Mouse (Mus musculus) ES-Bruce4 (cell line): ENCODE results near the gene Capn12. TPM values are rescaled to one million over a fixed set of nuclear protein-coding genes. Genes with fewer than 3 reads are reported as not detected.

Experiments used
- H3K27ac ChIP-seq: 2 replicates; pipeline ENCODE4 v1.5.1; 2012; ENCODE audit warnings: low read length, inconsistent platforms; ENCODE audit not compliant: insufficient read depth
- H3K27me3 ChIP-seq: 2 replicates; pipeline ENCODE4 v1.6.1; 2012; ENCODE audit warnings: mild to moderate bottlenecking, low read length, inconsistent platforms; ENCODE audit not compliant: control insufficient read depth, poor library complexity, insufficient read depth, severe bottlenecking
- H3K36me3 ChIP-seq: 2 replicates; pipeline ENCODE4 v1.6.1; 2012; ENCODE audit warnings: inconsistent platforms, mild to moderate bottlenecking, low read length, moderate library complexity; ENCODE audit not compliant: control insufficient read depth, poor library complexity, insufficient read depth, severe bottlenecking
- H3K4me1 ChIP-seq: one replicate; pipeline ENCODE4 v1.8.1; 2011; ENCODE audit warnings: low read length; ENCODE audit not compliant: control insufficient read depth, insufficient read depth
- H3K4me3 ChIP-seq: 2 replicates; pipeline ENCODE4 v1.5.1; 2011; ENCODE audit warnings: low read depth, mild to moderate bottlenecking, low read length
- H3K9ac ChIP-seq: 2 replicates; pipeline ENCODE4 v1.6.1; 2012; ENCODE audit warnings: low read depth, mild to moderate bottlenecking, inconsistent platforms; ENCODE audit not compliant: poor library complexity, severe bottlenecking
- H3K9me3 ChIP-seq: replicated peaks from 2 replicates; pipeline ENCODE4 v1.6.1; 2012; ENCODE audit warnings: mild to moderate bottlenecking, low read length, inconsistent platforms; ENCODE audit not compliant: control insufficient read depth, poor library complexity, insufficient read depth, severe bottlenecking
- CTCF ChIP-seq: IDR thresholded peaks from one replicate; pipeline ENCODE4 v1.8.1; 2011; ENCODE audit warnings: low read depth, low read length
- EP300 ChIP-seq: IDR thresholded peaks from 2 replicates; pipeline ENCODE4 v1.6.1; 2011; ENCODE audit warnings: low read depth, low read length; ENCODE audit not compliant: insufficient read depth
- POLR2A ChIP-seq: IDR thresholded peaks from one replicate; pipeline ENCODE4 v1.8.1; 2011; ENCODE audit warnings: low read length; ENCODE audit not compliant: insufficient read depth
- polyA plus RNA-seq: library from polyadenylated mRNA; stranded (reverse); fragments of >200 nt; gene quantifications from 2 replicates; pipeline ENCODE4 v1.2.4, GENCODE M21; 2011; ENCODE audit warnings: low read depth; ENCODE audit not compliant: missing spikeins, insufficient read depth, insufficient read length

The Capn12 gene
- polyA plus RNA-seq, 1 experiment: 0.33 TPM

DNA sequence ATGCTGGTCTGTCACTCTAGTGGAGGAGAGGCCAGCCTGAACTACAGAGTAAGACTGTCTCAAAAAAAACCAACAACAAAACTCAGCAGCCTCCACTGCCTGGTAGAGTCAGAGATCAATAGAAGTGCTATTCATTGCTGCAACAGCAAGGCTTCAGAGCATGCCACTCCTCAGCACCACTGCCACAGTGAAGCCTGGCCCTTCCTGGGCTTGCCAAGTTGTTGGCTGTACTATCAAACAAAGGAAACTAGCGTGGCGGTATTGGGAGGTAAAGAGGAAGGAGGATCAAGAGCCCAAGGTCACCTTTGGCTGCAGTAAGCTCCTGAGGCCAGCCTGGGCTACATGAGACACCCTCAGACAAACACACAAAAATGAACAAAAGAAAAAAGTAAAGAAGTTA, 45.0 kb downstream of the Capn12 start:
- Histone ChIP-seq H3K27me3 (no peaks in the 10 kb centered on the region), H3K9me3 (no peaks in the 10 kb centered on the region), H3K4me1 (peaks cover 18% of the 10 kb centered on the region), H3K9ac (no peak overlapping the region), H3K27ac (no peak overlapping the region), H3K4me3 (no peak overlapping the region), H3K36me3 (no peaks in the 10 kb centered on the region)
- TF ChIP-seq POLR2A (no peak), CTCF (no peak), EP300 (no peak)

DNA sequence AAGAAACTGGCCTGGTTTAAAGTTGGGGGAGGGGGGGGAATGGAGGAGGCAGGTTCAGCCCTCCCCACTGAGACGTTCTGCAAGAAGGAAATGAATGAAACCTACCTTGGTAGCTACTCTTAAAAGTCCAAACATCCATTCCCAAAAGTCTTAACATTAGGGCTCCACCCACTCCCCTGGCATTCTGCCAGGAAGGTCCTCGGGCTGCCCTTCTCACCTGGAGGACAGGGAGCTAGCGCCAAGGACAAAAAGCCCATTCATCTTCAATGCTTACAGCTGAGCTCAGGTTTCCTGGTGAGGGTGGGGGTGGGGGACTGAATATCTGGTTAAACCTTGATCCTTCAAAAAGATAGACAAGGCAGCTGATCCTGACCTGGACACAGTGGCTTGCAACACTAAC, 48.2 kb downstream of the Capn12 start:
- Histone ChIP-seq H3K4me1 (peaks cover 24% of the 10 kb centered on the region), H3K27ac (peak overlapping the region; percentile 78), H3K4me3 (no peak overlapping the region), H3K9me3 (no peaks in the 10 kb centered on the region), H3K27me3 (no peaks in the 10 kb centered on the region), H3K36me3 (no peaks in the 10 kb centered on the region; the same call in 1 of the 2 replicates), H3K9ac (no peak overlapping the region)
- no peak for TF ChIP-seq CTCF
- TF ChIP-seq EP300: peak; percentile 85

- H3K27ac ChIP-seq: peak overlapping the region; percentile 78
- H3K4me1 ChIP-seq: peaks cover 22% of the 10 kb centered on the region
- no peaks in the 10 kb centered on the region for H3K9me3 ChIP-seq
- H3K27me3 ChIP-seq: no peaks in the 10 kb centered on the region
- no peak overlapping the region for H3K4me3 ChIP-seq
- no peaks in the 10 kb centered on the region; the same call in 1 of the 2 replicates for H3K36me3 ChIP-seq
- H3K9ac ChIP-seq: peak overlapping the region; percentile 10; the same call in 1 of the 2 replicates
- no peak for TF ChIP-seq POLR2A
- TF ChIP-seq CTCF: no peak
- TF ChIP-seq EP300: no peak
Measured at GRCm38 (mm10) chr7:28930320-28931031, 49.3 kb downstream of the Capn12 start.

DNA sequence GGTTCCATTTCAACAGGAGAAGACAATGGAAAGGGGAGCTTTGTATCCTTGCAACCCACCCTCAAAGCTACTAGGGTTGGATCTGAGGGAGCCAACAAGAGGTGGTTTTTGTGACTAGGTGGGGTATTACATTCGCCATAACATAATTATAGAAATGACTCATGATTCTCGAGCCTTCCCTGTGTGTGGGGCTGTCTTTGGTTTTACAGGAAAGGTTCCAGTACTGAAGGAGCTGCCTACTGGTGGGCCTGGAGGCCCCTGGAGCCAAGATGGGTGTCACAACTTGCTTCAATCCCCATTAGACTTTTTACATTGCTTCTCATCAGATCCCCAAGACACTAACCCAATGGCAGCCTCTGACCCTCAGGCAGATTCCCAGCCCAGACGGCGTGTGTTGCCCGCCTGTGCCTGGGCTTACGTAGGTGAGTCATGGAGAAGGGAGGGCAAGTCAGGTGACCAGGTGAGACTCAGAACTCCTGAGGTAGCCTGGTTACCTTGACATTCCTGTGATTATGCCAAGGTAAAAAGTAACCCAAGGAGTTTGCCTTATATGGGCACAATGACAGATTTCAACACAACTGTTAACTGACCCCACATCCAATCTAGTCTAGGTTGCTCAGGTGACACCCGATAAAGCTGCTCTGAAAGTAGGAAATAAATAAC, 49.9 kb downstream of the Capn12 start:
- TF ChIP-seq EP300 (no peak), POLR2A (no peak), CTCF (no peak)

GRCm38 (mm10) chr7:28931695-28932039, 50.4 kb downstream of the Capn12 start:
- TF ChIP-seq POLR2A (no peak), CTCF (no peak), EP300 (no peak)
- no peak overlapping the region for H3K9ac ChIP-seq
- H3K27ac ChIP-seq: peak overlapping the region; percentile 47
- no peaks in the 10 kb centered on the region for H3K9me3 ChIP-seq
- H3K36me3 ChIP-seq: no peaks in the 10 kb centered on the region; the same call in 1 of the 2 replicates
- no peaks in the 10 kb centered on the region for H3K27me3 ChIP-seq
- no peak overlapping the region for H3K4me3 ChIP-seq
- peaks cover 18% of the 10 kb centered on the region for H3K4me1 ChIP-seq

More for the DNA sequence above, 49.9 kb downstream of the Capn12 start:
- H3K9me3 ChIP-seq: no peaks in the 10 kb centered on the region
- H3K9ac ChIP-seq: peak overlapping the region; percentile 10; the same call in 1 of the 2 replicates
- H3K27ac ChIP-seq: peak overlapping the region; percentile 78
- H3K4me1 ChIP-seq: peaks cover 20% of the 10 kb centered on the region
- no peaks in the 10 kb centered on the region for H3K27me3 ChIP-seq
- no peak overlapping the region for H3K4me3 ChIP-seq
- H3K36me3 ChIP-seq: no peaks in the 10 kb centered on the region; the same call in 1 of the 2 replicates

DNA sequence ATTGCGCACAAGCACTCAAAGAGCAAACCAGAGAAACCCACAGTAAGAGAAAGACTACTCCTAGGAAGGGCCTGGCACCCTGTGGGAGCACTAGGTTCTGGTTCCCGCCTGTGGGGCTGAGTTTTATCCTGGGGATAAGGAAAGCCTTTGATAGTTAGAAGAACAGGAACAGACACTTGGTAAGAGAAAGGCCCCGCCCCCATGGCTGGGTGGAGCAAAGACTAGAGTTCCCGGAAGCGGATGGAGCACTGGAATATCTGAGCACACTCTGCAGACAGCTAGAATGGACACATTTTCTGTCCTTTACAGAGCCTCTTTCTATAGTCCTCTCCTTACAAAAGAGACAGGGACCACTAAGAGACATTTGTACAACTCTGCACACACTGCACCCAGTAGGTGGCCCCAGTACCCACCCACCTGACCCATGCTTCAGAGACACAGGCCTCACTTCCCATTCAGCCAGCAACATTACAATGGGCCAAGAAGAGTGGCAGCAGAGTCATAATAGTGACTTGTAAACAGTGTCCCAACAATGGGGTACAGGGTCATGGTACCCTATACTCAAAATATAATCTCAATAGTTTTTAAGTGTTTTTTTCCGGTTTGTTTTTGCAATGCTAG, 51.3 kb downstream of the Capn12 start:
- Histone ChIP-seq H3K36me3 (no peaks in the 10 kb centered on the region; the same call in 1 of the 2 replicates), H3K4me1 (peaks cover 18% of the 10 kb centered on the region), H3K4me3 (no peak overlapping the region), H3K9me3 (no peaks in the 10 kb centered on the region), H3K27me3 (no peaks in the 10 kb centered on the region), H3K27ac (0 out of 2 replicates have a peak overlapping the region, but pooled peaks have one; percentile 31), H3K9ac (no peak overlapping the region)
- TF ChIP-seq CTCF (no peak), EP300 (no peak), POLR2A (no peak)
